Mouse (Mus musculus) intestine, embryonic 15.5 days (tissue): Measurements from ENCODE around the gene Acp4. TPM values are rescaled to one million over a fixed set of nuclear protein-coding genes. Genes with fewer than 3 reads are reported as not detected.

Experiments
- ATAC-seq: fragments of 200-750 bp; cut with Nextera tagmentation; 2 replicates; pipeline ENCODE4 v1.8.0; 2017; ENCODE audit warnings: moderate TSS enrichment, moderate library complexity
- H3K27ac ChIP-seq: fragments of 300-500 bp; sonication (generic); 2 replicates; pipeline ENCODE4 v1.5.1; 2015; ENCODE audit warnings: mild to moderate bottlenecking, inconsistent platforms
- H3K27me3 ChIP-seq: fragments of 300-500 bp; sonication (generic); replicated peaks from 2 replicates; pipeline ENCODE4 v1.6.1; 2015; ENCODE audit warnings: inconsistent platforms
- H3K36me3 ChIP-seq: fragments of 300-500 bp; sonication (generic); 2 replicates; pipeline ENCODE4 v1.6.1; 2015; ENCODE audit warnings: inconsistent platforms
- H3K4me1 ChIP-seq: fragments of 300-500 bp; sonication (generic); replicated peaks from 2 replicates; pipeline ENCODE4 v1.6.1; 2015; ENCODE audit warnings: inconsistent platforms
- H3K4me2 ChIP-seq: fragments of 300-500 bp; sonication (generic); replicated peaks from 2 replicates; pipeline ENCODE4 v1.6.1; 2015; ENCODE audit warnings: mild to moderate bottlenecking, inconsistent platforms
- H3K4me3 ChIP-seq: fragments of 300-500 bp; sonication (generic); replicated peaks from 2 replicates; pipeline ENCODE4 v1.5.1; 2015; ENCODE audit warnings: inconsistent platforms
- H3K9ac ChIP-seq: fragments of 300-500 bp; sonication (generic); 2 replicates; pipeline ENCODE4 v1.6.1; 2015; ENCODE audit warnings: inconsistent platforms
- H3K9me3 ChIP-seq: fragments of 300-500 bp; sonication (generic); 2 replicates; pipeline ENCODE4 v1.6.1; 2016; ENCODE audit warnings: inconsistent platforms
- WGBS: fragments of 180-500 bp; shearing (Covaris S2); methylation state at CpG from one replicate; pipeline ENCODE4 v1.1.7; 2015; 5-methylcytosine and 5-hydroxymethylcytosine counted together
- polyA plus RNA-seq: library from polyadenylated mRNA; unstranded; fragments of >200 nt; fragmentation: Nextera tagmentation; extraction: Ambion mirVana; gene quantifications from 2 replicates; pipeline ENCODE4 v1.2.1, GENCODE M21; 2015

Acp4 gene
- polyA plus RNA-seq, 1 experiment from 2014 or later, result not detected

GRCm38 (mm10) chr7:44280959-44281358 is 23.8 kb upstream of the Acp4 start:
- H3K27me3 ChIP-seq, result no peaks in the 10 kb centered on the region
- H3K9me3 ChIP-seq, result no peaks in the 10 kb centered on the region
- H3K4me2 ChIP-seq, result no peak overlapping the region
- H3K4me3 ChIP-seq, result no peak overlapping the region
- H3K9ac ChIP-seq, result no peak overlapping the region
- no peaks in the 10 kb centered on the region for H3K36me3 ChIP-seq
- no peak overlapping the region for H3K27ac ChIP-seq
- ATAC-seq, result no peak
- 63% methylated on average over 1 of the region's 1 CpGs for WGBS
- no peaks in the 10 kb centered on the region for H3K4me1 ChIP-seq

DNA sequence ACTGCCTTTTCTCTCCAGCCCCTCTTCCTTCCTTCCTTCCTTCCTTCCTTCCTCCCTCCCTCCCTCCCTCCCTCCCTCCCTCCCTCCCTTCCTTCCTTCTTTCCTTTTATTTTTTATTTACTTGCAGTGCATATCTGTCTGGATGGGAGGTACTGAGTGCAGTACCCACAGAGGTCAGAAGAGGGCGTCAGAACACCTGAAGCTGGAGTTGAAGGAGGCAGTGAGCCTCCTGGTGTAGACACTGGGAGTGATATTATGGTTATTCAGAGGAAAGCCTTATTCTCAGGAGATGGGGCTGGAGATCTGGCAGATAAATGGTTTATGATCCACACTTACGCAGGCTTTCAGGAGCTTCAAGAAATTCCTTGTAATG is 20.1 kb upstream of the Acp4 start:
- ATAC-seq, result no peak
- no peak overlapping the region for H3K4me3 ChIP-seq
- no peaks in the 10 kb centered on the region for H3K36me3 ChIP-seq
- 44% methylated on average over 2 of the region's 2 CpGs for WGBS
- no peaks in the 10 kb centered on the region for H3K4me1 ChIP-seq
- no peaks in the 10 kb centered on the region for H3K9me3 ChIP-seq
- H3K9ac ChIP-seq, result no peak overlapping the region
- H3K27me3 ChIP-seq, result 0 out of 2 replicates have a peak, but pooled peaks cover 6% of the 10 kb centered on the region
- H3K27ac ChIP-seq, result no peak overlapping the region
- no peak overlapping the region for H3K4me2 ChIP-seq

DNA sequence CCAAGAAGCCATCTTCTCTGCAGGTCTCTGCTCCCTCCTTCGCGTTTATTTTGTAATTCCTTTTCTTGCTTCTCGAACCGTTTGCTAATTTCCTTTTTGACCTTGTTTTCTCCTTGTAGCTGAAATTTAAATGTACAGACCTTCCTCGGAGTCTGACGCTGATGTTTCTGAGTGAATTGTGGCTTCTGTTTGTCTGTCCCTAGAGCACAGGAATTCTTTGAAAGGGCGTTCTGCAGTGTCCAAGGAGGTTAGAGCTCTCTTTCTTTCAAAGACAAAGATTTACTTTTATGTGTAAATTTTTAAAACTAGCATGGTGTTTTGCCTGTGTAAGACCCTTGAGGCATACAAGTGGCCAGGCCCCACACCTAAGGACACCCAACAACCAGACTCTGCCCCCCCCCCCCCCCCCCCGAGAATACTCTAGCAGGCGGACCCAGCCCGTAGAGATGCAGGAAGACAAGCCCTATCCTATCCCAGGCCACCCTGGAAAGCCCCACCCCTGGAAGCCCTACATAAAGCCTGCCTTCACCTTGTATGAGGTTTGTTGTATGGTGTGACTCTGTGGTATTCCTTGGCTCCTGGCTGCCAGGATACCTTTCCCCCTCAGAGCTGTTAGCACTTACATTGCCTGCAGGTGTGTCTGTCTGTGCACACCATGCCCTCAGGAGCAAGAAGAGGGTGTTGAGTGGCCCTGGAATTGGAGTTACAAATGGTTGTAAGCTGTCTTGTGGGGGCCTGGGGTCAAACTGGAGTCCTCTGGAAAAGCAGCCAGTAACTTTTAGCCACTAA is 19.5 kb upstream of the Acp4 start:
- Histone ChIP-seq H3K27me3 (0 out of 2 replicates have a peak, but pooled peaks cover 6% of the 10 kb centered on the region), H3K36me3 (no peaks in the 10 kb centered on the region), H3K4me2 (no peak overlapping the region), H3K27ac (no peak overlapping the region), H3K4me3 (no peak overlapping the region), H3K9me3 (no peaks in the 10 kb centered on the region), H3K9ac (no peak overlapping the region), H3K4me1 (no peaks in the 10 kb centered on the region)
- ATAC-seq, result no peak
- WGBS, result 73% methylated on average over 10 of the region's 10 CpGs

DNA sequence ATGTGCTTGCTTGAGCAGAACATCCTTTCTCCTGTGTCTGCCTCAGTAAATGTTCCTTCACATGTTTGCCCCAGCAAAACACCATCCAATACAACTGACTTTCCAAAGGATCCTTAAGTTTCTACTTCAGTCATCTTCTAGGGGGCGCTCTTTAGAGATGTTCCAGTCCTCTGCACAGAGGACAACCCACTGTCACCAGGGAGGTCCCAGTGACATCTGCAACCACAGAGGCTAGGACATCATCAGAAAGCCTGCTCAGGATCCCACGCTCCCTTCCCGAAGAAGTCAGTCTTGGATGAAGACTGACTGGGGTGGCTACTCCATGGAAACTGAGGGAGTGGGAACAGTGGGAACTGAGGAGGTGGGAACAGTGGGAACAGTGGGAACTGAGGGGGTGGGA is 18.4 kb upstream of the Acp4 start:
- WGBS, result 77% methylated on average over 3 of the region's 3 CpGs
- no peak overlapping the region for H3K4me2 ChIP-seq
- no peak overlapping the region for H3K9ac ChIP-seq
- H3K27ac ChIP-seq, result no peak overlapping the region
- no peak for ATAC-seq
- no peaks in the 10 kb centered on the region for H3K36me3 ChIP-seq
- 0 out of 2 replicates have a peak, but pooled peaks cover 6% of the 10 kb centered on the region for H3K27me3 ChIP-seq
- no peaks in the 10 kb centered on the region for H3K4me1 ChIP-seq
- H3K4me3 ChIP-seq, result no peak overlapping the region
- no peaks in the 10 kb centered on the region for H3K9me3 ChIP-seq

DNA sequence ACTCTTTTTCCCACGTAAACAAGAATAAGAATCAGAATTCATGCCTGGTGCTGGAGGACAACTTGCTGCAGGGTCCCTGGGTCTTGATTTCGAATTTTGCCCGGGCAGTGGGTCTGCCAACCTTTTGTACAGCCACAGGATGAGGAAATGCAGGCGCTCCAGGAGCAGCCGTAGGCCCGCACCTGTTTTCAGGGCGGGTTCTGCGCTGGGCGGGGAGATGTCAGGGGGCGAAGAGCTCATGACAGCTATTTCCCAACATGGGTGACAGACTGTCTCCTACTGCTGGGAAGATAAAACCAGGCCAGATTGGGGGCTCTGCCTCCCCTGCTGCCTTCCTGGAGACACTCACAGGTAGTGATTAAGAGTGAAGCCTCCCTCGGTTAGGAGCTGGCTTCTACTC is 16.9 kb upstream of the Acp4 start:
- no peak overlapping the region for H3K4me3 ChIP-seq
- no peaks in the 10 kb centered on the region for H3K4me1 ChIP-seq
- 0 out of 2 replicates have a peak, but pooled peaks cover 6% of the 10 kb centered on the region for H3K27me3 ChIP-seq
- ATAC-seq, result no peak
- WGBS, result 29% methylated on average over 11 of the region's 11 CpGs
- no peak overlapping the region for H3K9ac ChIP-seq
- H3K27ac ChIP-seq, result no peak overlapping the region
- H3K9me3 ChIP-seq, result no peaks in the 10 kb centered on the region
- H3K4me2 ChIP-seq, result no peak overlapping the region
- no peaks in the 10 kb centered on the region for H3K36me3 ChIP-seq

GRCm38 (mm10) chr7:44273446-44273845 is 16.3 kb upstream of the Acp4 start:
- H3K4me2 ChIP-seq, result no peak overlapping the region
- H3K4me1 ChIP-seq, result no peaks in the 10 kb centered on the region
- H3K27ac ChIP-seq, result no peak overlapping the region
- H3K9me3 ChIP-seq, result no peaks in the 10 kb centered on the region
- no peak overlapping the region for H3K9ac ChIP-seq
- H3K4me3 ChIP-seq, result no peak overlapping the region
- H3K36me3 ChIP-seq, result no peaks in the 10 kb centered on the region
- H3K27me3 ChIP-seq, result 0 out of 2 replicates have a peak, but pooled peaks cover 6% of the 10 kb centered on the region
- WGBS, result 69% methylated on average over 7 of the region's 7 CpGs
- ATAC-seq, result no peak

- no peak overlapping the region for H3K9ac ChIP-seq
- no peak overlapping the region for H3K27ac ChIP-seq
- no peak for ATAC-seq
- H3K4me1 ChIP-seq, result no peaks in the 10 kb centered on the region
- H3K27me3 ChIP-seq, result 0 out of 2 replicates have a peak, but pooled peaks cover 6% of the 10 kb centered on the region
- no peaks in the 10 kb centered on the region for H3K9me3 ChIP-seq
- H3K4me2 ChIP-seq, result no peak overlapping the region
- H3K4me3 ChIP-seq, result no peak overlapping the region
- WGBS, result 87% methylated on average over 7 of the region's 7 CpGs
- H3K36me3 ChIP-seq, result no peaks in the 10 kb centered on the region
Observed at GRCm38 (mm10) chr7:44272546-44272945, 15.4 kb upstream of the Acp4 start.

- Histone ChIP-seq H3K27me3 (0 out of 2 replicates have a peak, but pooled peaks cover 6% of the 10 kb centered on the region), H3K4me3 (no peak overlapping the region), H3K27ac (no peak overlapping the region), H3K9ac (no peak overlapping the region), H3K36me3 (no peaks in the 10 kb centered on the region), H3K9me3 (no peaks in the 10 kb centered on the region), H3K4me2 (no peak overlapping the region), H3K4me1 (no peaks in the 10 kb centered on the region)
- no peak for ATAC-seq
- WGBS, result 79% methylated on average over 2 of the region's 2 CpGs
Observed at GRCm38 (mm10) chr7:44271309-44271708, 14.1 kb upstream of the Acp4 start.

DNA sequence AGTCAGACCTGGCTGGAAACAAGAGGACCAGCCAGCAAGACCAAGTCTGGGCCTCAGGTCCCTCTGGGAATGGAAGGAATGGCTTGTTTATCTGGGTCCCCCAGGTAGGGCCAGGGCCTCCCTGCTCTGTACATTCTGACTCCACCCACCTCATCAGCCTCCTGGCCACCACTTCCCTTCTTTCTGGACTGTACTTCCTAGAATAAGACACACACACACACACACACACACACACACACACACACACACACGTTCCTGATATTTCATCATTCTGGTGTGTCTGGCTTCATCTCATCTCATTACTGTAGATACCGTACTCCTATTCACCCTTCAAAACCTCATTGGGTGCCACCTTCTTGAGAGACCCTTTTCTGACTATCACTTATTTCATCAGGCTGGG is 12.2 kb upstream of the Acp4 start:
- Histone ChIP-seq H3K4me2 (no peak overlapping the region), H3K36me3 (no peaks in the 10 kb centered on the region)
- 77% methylated on average over 2 of the region's 2 CpGs for WGBS

GRCm38 (mm10) chr7:44268117-44268516 is 10.9 kb upstream of the Acp4 start:
- Histone ChIP-seq H3K27ac (no peak overlapping the region), H3K27me3 (peaks cover 3% of the 10 kb centered on the region; the same call in 1 of the 2 replicates), H3K36me3 (no peaks in the 10 kb centered on the region), H3K4me3 (no peak overlapping the region), H3K4me1 (peaks cover 3% of the 10 kb centered on the region; the same call in 1 of the 2 replicates), H3K9ac (no peak overlapping the region), H3K9me3 (no peaks in the 10 kb centered on the region), H3K4me2 (no peak overlapping the region)
- ATAC-seq, result no peak
- WGBS, result 73% methylated on average over 11 of the region's 11 CpGs

More for the DNA sequence above, 12.2 kb upstream of the Acp4 start:
- no peak for ATAC-seq
- Histone ChIP-seq H3K9ac (no peak overlapping the region), H3K27me3 (0 out of 2 replicates have a peak, but pooled peaks cover 4% of the 10 kb centered on the region), H3K4me3 (no peak overlapping the region), H3K4me1 (no peaks in the 10 kb centered on the region), H3K9me3 (no peaks in the 10 kb centered on the region), H3K27ac (no peak overlapping the region)

DNA sequence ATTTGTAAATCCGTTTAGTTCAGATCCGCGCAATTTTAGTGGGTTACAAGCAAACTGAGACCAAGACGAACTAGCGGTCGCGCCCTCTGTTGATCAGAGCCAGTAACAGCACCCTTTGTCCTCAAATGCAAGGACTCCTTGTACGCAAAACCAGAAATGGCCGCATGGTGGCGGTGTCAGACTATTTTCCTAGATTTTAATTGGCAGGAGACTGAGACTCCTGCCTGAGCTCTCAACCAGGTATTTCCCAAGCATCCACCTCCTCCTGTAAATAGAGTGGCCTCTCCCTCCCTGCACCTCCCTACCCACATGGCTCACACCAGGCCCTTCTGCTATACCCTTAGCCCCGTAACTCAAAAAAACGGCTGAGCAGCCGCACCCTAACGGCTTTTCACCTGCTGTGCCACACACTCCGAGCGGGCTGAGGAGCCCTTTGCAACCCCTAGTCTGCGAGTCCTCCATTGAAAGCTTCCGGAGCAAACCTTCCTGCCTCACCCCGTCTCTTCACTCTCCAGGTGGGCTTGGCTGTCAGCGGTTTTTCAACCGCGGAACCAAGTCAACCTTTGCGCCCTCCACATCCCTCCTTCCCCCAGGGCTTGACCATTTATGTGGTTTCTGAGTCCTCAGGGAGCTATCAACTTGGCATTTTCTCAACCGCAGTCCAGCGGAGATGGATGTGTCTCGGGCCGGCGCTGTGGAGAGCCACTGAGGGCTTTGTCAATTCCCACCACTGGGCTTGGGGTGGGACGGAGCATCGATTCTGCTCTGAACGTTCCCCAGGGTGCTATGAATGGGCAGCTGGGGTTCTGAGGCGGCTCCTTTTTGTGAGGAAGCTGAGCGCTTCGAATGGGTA is 5.8 kb upstream of the Acp4 start:
- H3K9me3 ChIP-seq, result no peaks in the 10 kb centered on the region
- ATAC-seq, result peak; percentile 79
- H3K4me1 ChIP-seq, result peaks cover 6% of the 10 kb centered on the region; the same call in 1 of the 2 replicates
- H3K9ac ChIP-seq, result no peak overlapping the region
- peak overlapping the region; percentile 8 for H3K4me3 ChIP-seq
- H3K36me3 ChIP-seq, result no peaks in the 10 kb centered on the region
- H3K4me2 ChIP-seq, result peak overlapping the region; percentile 51
- WGBS, result 3% methylated on average over 34 of the region's 34 CpGs
- H3K27ac ChIP-seq, result no peak overlapping the region
- peaks cover 6% of the 10 kb centered on the region; the same call in 1 of the 2 replicates for H3K27me3 ChIP-seq

GRCm38 (mm10) chr7:44261147-44261546 is 4.0 kb upstream of the Acp4 start, which contains the start of gene Gm15517:
TSS of gene Gm15517 (plus strand) at chr7:44261447.
- Histone ChIP-seq H3K4me2 (no peak within 1 kb of the TSS), H3K27me3 (peaks cover 6% of the 10 kb centered on the region; the same call in 1 of the 2 replicates), H3K4me1 (peaks cover 6% of the 10 kb centered on the region; the same call in 1 of the 2 replicates), H3K9me3 (no peaks in the 10 kb centered on the region), H3K4me3 (no peak within 1 kb of the TSS), H3K27ac (no peak within 1 kb of the TSS), H3K9ac (no peak within 1 kb of the TSS), H3K36me3 (no peaks in the 10 kb centered on the region)
- 63% methylated on average over 5 of the region's 5 CpGs for WGBS
- ATAC-seq, result no peak
